Mouse (Mus musculus) thymus, postnatal 14 days (tissue): ENCODE results near the gene Zfp637.
"Not testable (repeated sequence)": the region's sequence is repeated elsewhere in the genome, so short reads cannot be mapped to it uniquely, and the experiment has no call there.

Source experiments
- DNase-seq: peaks from one replicate; pipeline ENCODE4 v3.0.0; 2021

Zfp637 gene

GRCm38 (mm10) chr6:117840686-117841510, at the start of gene Zfp637:
Gene Zfp637, plus strand, starts transcription at chr6:117841180.
- DNase-seq, result peak; percentile 95

- no peak for DNase-seq
These were observed 45.7 kb upstream of the Zfp637 start for GRCm38 (mm10) chr6:117795251-117795650.

GRCm38 (mm10) chr6:117800824-117801223, 40.2 kb upstream of the Zfp637 start:
- no peak for DNase-seq

GRCm38 (mm10) chr6:117801801-117802200, 39.2 kb upstream of the Zfp637 start:
- no peak for DNase-seq

GRCm38 (mm10) chr6:117807756-117808155, 33.2 kb upstream of the Zfp637 start:
- no peak for DNase-seq

GRCm38 (mm10) chr6:117809816-117810215, 31.2 kb upstream of the Zfp637 start:
- no peak for DNase-seq

GRCm38 (mm10) chr6:117810717-117811116, 30.3 kb upstream of the Zfp637 start:
- DNase-seq, result no peak

- no peak for DNase-seq
These were observed 29.7 kb upstream of the Zfp637 start for GRCm38 (mm10) chr6:117811256-117811655.

- DNase-seq, result no peak
These were observed 26.3 kb upstream of the Zfp637 start for GRCm38 (mm10) chr6:117814681-117815080.

- no peak for DNase-seq
These were observed 23.9 kb upstream of the Zfp637 start for GRCm38 (mm10) chr6:117817108-117817541.

- no peak for DNase-seq
These were observed 20.7 kb upstream of the Zfp637 start for GRCm38 (mm10) chr6:117820327-117820726.

- DNase-seq, result peak; percentile 62
These were observed 15.6 kb upstream of the Zfp637 start for GRCm38 (mm10) chr6:117825369-117825768.

- DNase-seq, result peak; percentile 59
These were observed 12.7 kb upstream of the Zfp637 start for GRCm38 (mm10) chr6:117828273-117828672.

GRCm38 (mm10) chr6:117841511-117841955, 553 bp downstream of the Zfp637 start:
- no peak for DNase-seq

GRCm38 (mm10) chr6:117844597-117844996, 3.6 kb downstream of the Zfp637 start:
- DNase-seq, result no peak

- not testable (repeated sequence) for DNase-seq
These were observed 5.7 kb downstream of the Zfp637 start for GRCm38 (mm10) chr6:117846671-117847070.

- DNase-seq, result no peak
These were observed 6.8 kb downstream of the Zfp637 start for GRCm38 (mm10) chr6:117847772-117848171.

- DNase-seq, result no peak
These were observed 7.6 kb downstream of the Zfp637 start for GRCm38 (mm10) chr6:117848577-117848976.

GRCm38 (mm10) chr6:117851747-117852146, 10.8 kb downstream of the Zfp637 start:
- peak; percentile 19 for DNase-seq

GRCm38 (mm10) chr6:117857990-117858389, 17.0 kb downstream of the Zfp637 start:
- DNase-seq, result no peak

- DNase-seq, result no peak
These were observed 20.9 kb downstream of the Zfp637 start, which contains the start of gene Zfp239 for GRCm38 (mm10) chr6:117861848-117862247. Gene Zfp239, plus strand, starts transcription at chr6:117862100.

GRCm38 (mm10) chr6:117862465-117862864, 21.5 kb downstream of the Zfp637 start:
- no peak for DNase-seq

- peak; percentile 77 for DNase-seq
These were observed 22.1 kb downstream of the Zfp637 start for GRCm38 (mm10) chr6:117862899-117863620.

GRCm38 (mm10) chr6:117863751-117864150, 22.8 kb downstream of the Zfp637 start:
- no peak for DNase-seq
